Mouse (Mus musculus) heart, embryonic 13.5 days (tissue): ENCODE measurements around the gene Dbi. TPM values are rescaled to one million over a fixed set of nuclear protein-coding genes. Genes with fewer than 3 reads are reported as not detected.

ENCODE experiments used
- ATAC-seq: fragments of 200-750 bp; cut with Nextera tagmentation; 2 replicates; pipeline ENCODE4 v1.8.0; 2017; ENCODE audit warnings: moderate TSS enrichment; ENCODE audit not compliant: insufficient number of reproducible peaks, low FRiP score, low TSS enrichment; ENCODE audit errors: extremely low read depth
- H3K27ac ChIP-seq: fragments of 300-500 bp; sonication (generic); replicated peaks from 2 replicates; pipeline ENCODE4 v1.5.1; 2015; ENCODE audit warnings: moderate library complexity, mild to moderate bottlenecking, inconsistent platforms
- H3K27me3 ChIP-seq: fragments of 300-500 bp; sonication (generic); replicated peaks from 2 replicates; pipeline ENCODE4 v1.6.1; 2015; ENCODE audit warnings: mild to moderate bottlenecking, inconsistent platforms
- H3K36me3 ChIP-seq: fragments of 300-500 bp; sonication (generic); 2 replicates; pipeline ENCODE4 v1.6.1; 2015; ENCODE audit warnings: mild to moderate bottlenecking, inconsistent platforms
- H3K4me1 ChIP-seq: fragments of 300-500 bp; sonication (generic); 2 replicates; pipeline ENCODE4 v1.6.1; 2015; ENCODE audit warnings: inconsistent platforms
- H3K4me2 ChIP-seq: fragments of 300-500 bp; sonication (generic); 2 replicates; pipeline ENCODE4 v1.6.1; 2015; ENCODE audit warnings: inconsistent platforms, mild to moderate bottlenecking, moderate library complexity
- H3K4me3 ChIP-seq: fragments of 300-500 bp; sonication (generic); 2 replicates; pipeline ENCODE4 v1.5.1; 2015; ENCODE audit warnings: moderate library complexity, mild to moderate bottlenecking, inconsistent platforms
- H3K9ac ChIP-seq: fragments of 300-500 bp; sonication (generic); 2 replicates; pipeline ENCODE4 v1.6.1; 2015; ENCODE audit warnings: inconsistent platforms, mild to moderate bottlenecking, moderate library complexity
- H3K9me3 ChIP-seq: fragments of 300-500 bp; sonication (generic); 2 replicates; pipeline ENCODE4 v1.6.1; 2016; ENCODE audit warnings: inconsistent platforms
- WGBS: fragments of 180-500 bp; shearing (Covaris S2); methylation state at CpG from one replicate; pipeline ENCODE4 v1.1.7; 2015; ENCODE audit warnings: mixed read lengths; 5-methylcytosine and 5-hydroxymethylcytosine counted together
- polyA plus RNA-seq: library from polyadenylated mRNA; unstranded; fragments of >200 nt; fragmentation: Nextera tagmentation; extraction: Ambion mirVana; gene quantifications from 2 replicates; pipeline ENCODE4 v1.2.1, GENCODE M21; 2015

The Dbi gene
- polyA plus RNA-seq, 1 experiment from 2014 or later, result 621 TPM

GRCm38 (mm10) chr1:120120141-120120968, 523 bp downstream of the Dbi start:
- Histone ChIP-seq H3K4me1 (peaks cover 61% of the 10 kb centered on the region), H3K4me2 (peak overlapping the region; percentile 83), H3K4me3 (peak overlapping the region; percentile 67), H3K27me3 (no peaks in the 10 kb centered on the region), H3K9ac (peak overlapping the region; percentile 86), H3K27ac (peak overlapping the region; percentile 94), H3K36me3 (peaks cover 39% of the 10 kb centered on the region), H3K9me3 (no peaks in the 10 kb centered on the region)
- 1% methylated on average over 24 of the region's 24 CpGs for WGBS
- ATAC-seq, result peak; percentile 20; the same call in 1 of the 2 replicates

- peaks cover 49% of the 10 kb centered on the region for H3K36me3 ChIP-seq
- H3K27ac ChIP-seq, result peak overlapping the region; percentile 94
- no peak for ATAC-seq
- peak overlapping the region; percentile 86 for H3K9ac ChIP-seq
- peak overlapping the region; percentile 83 for H3K4me2 ChIP-seq
- no peaks in the 10 kb centered on the region for H3K27me3 ChIP-seq
- peak overlapping the region; percentile 67 for H3K4me3 ChIP-seq
- 69% methylated on average over 4 of the region's 4 CpGs for WGBS
- peaks cover 4% of the 10 kb centered on the region for H3K9me3 ChIP-seq
- peaks cover 60% of the 10 kb centered on the region for H3K4me1 ChIP-seq
Measured at GRCm38 (mm10) chr1:120119389-120119788, 1.5 kb downstream of the Dbi start.

GRCm38 (mm10) chr1:120118854-120119253, 2.0 kb downstream of the Dbi start:
- ATAC-seq, result no peak
- Histone ChIP-seq H3K9me3 (peaks cover 7% of the 10 kb centered on the region), H3K36me3 (peaks cover 54% of the 10 kb centered on the region), H3K4me3 (peak overlapping the region; percentile 67; the same call in 1 of the 2 replicates), H3K9ac (peak overlapping the region; percentile 86), H3K27ac (no peak overlapping the region), H3K4me2 (peak overlapping the region; percentile 83), H3K27me3 (no peaks in the 10 kb centered on the region), H3K4me1 (peaks cover 60% of the 10 kb centered on the region)
- WGBS, result 83% methylated on average over 2 of the region's 2 CpGs

DNA sequence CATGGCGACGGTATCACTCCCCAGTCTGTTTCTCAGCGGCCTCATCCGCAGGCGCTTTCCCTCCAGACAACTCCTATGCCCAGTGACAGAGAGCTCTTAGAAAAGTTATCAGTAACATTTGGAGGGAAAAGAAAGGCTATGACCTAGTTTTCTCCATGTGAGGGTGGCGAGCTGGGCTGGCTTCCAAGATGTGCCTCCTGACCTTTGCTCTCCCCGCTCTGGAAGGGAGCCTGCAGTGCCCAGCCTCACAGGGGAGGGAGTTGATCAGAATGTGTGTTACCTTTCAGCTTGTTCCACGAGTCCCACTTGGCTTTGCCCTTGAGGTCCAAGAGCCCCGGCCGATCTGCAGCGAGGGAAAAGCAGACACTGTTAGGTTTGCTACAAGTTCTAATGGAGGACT, 4.8 kb downstream of the Dbi start:
- H3K4me3 ChIP-seq, result no peak overlapping the region
- H3K27ac ChIP-seq, result peak overlapping the region; percentile 81
- H3K4me2 ChIP-seq, result no peak overlapping the region
- 0 out of 2 replicates have a peak overlapping the region, but pooled peaks have one; percentile 50 for H3K9ac ChIP-seq
- ATAC-seq, result no peak
- peaks cover 49% of the 10 kb centered on the region for H3K4me1 ChIP-seq
- H3K36me3 ChIP-seq, result peaks cover 80% of the 10 kb centered on the region
- no peaks in the 10 kb centered on the region for H3K27me3 ChIP-seq
- H3K9me3 ChIP-seq, result peaks cover 7% of the 10 kb centered on the region
- WGBS, result 56% methylated on average over 11 of the region's 11 CpGs

DNA sequence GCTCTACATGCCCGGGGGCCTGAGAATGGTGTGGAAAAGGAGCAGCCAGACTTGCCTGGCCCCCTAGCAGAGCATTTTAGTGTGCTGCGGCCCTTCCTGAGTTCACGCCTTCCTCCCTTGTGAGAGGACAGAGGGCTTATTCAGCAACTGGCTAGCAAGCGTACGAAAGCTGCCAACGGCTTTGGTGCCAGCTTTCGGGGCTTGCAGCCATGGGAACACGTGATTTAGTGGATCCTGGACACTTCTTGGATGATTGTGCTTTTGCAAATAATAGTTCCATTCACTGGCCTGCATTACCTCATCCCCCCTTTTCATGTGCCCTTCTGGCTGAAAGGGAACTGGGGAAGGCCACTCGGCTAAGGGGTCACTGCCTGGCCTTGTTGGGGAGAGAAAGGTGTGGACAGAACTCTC, 5.2 kb downstream of the Dbi start:
- peaks cover 49% of the 10 kb centered on the region for H3K4me1 ChIP-seq
- H3K4me3 ChIP-seq, result no peak overlapping the region
- no peak for ATAC-seq
- peaks cover 80% of the 10 kb centered on the region for H3K36me3 ChIP-seq
- no peaks in the 10 kb centered on the region for H3K27me3 ChIP-seq
- no peak overlapping the region for H3K9ac ChIP-seq
- H3K9me3 ChIP-seq, result peaks cover 7% of the 10 kb centered on the region
- peak overlapping the region; percentile 81 for H3K27ac ChIP-seq
- H3K4me2 ChIP-seq, result no peak overlapping the region
- 72% methylated on average over 9 of the region's 9 CpGs for WGBS

DNA sequence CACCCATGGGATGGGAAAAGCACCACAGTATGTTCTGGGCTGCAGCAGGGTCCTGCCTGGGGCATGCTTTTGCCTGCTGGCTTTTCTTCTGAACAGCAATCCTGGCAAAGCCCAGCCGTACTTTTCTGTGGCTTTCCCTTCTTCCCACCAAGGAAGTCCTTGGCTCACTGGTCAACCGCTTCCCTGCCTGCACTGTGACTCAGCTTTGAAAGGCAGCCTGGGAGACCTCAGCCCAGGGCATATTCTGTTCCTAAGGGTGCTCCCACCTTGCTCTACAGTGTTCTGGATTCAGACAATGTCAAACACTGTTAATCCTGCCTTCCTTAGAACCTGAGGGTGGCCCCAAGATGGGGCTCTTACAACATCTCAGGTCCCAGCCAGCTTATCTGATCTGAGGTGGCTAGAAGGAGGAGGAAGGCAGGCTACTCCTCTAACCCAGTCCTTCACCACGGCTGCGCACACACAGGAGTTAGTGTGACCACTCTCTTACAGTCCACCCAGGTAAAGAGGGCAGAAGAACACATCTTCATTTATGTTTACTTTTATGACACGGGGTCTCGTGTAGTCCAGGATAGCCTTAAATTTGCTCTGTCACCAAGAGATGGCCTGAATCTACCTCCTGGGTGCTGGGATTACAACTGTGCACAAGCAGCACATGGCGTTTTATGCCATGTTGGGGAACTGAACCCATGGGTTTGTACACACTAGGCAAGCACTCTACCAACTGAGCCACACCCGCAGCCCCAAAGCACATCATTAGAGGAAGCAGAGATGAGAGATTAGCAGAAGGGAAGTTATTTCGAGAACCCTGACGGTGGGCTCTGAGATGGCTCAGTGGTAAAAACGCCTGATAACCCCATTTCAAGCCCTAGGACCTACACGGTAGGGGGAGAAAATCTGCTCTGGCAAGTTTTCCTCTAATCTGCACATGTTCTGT, 8.4 kb downstream of the Dbi start:
- no peak overlapping the region for H3K4me2 ChIP-seq
- H3K4me3 ChIP-seq, result no peak overlapping the region
- WGBS, result 72% methylated on average over 12 of the region's 12 CpGs
- H3K9me3 ChIP-seq, result peaks cover 7% of the 10 kb centered on the region
- no peak overlapping the region for H3K27ac ChIP-seq
- no peaks in the 10 kb centered on the region for H3K27me3 ChIP-seq
- no peak overlapping the region for H3K9ac ChIP-seq
- peaks cover 59% of the 10 kb centered on the region for H3K36me3 ChIP-seq
- H3K4me1 ChIP-seq, result peaks cover 22% of the 10 kb centered on the region
- no peak for ATAC-seq

DNA sequence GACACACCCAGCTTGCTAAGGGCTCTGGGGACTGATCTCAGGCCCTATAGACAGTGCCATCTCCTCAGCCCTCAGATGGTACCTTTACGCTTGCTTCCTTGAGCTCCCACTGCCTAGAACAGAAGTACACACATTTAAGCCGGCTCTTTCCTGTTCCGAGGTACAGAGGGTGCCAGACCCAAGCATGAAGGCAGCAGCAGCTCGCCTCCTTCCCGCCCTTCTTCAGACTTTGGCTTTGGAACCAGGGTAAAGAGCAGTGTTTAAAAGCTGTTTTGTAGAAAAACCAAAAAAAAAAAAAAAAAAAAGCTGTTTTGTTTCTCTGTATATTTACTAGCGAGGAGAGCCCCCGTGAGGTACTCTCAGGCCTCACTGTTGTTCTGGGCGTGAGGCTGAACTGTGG, 9.1 kb downstream of the Dbi start:
- WGBS, result 83% methylated on average over 8 of the region's 8 CpGs
- H3K9me3 ChIP-seq, result peaks cover 7% of the 10 kb centered on the region

DNA sequence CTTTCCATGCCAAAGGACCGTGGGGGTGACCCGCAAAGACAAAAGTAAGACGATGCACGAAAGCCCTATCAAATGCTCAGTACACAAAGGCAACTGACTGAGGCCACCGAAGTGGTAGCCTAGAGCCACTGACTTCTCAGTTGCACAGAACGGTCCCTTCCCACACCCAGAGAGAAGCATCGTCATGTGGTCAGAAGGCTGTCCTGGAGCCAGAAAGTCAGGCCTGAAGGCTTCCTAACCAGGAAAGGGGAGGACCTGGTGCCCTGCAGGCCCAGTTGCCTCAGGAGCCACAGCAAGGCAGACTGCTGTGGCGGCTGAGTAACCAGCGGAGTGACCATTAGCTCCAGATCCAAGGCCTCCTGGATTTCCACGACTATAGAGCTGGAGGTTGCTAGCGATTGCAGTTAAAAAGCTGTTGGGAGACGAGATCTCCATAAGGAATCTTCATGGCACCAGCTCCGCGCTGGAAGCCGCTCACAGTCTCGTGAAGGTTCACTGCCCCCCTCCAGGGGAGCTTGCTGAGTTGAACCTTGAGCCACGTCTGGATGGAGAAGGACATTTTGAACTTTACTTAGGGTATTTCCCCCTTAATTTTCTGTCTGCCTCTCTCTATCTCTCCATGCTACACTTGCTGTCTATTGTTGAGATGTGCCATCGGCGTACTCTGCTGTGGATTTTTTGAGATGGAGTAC, 11.0 kb downstream of the Dbi start:
- WGBS, result 84% methylated on average over 19 of the region's 19 CpGs
- H3K4me1 ChIP-seq, result no peaks in the 10 kb centered on the region

More for the DNA sequence above, 9.1 kb downstream of the Dbi start:
- no peaks in the 10 kb centered on the region for H3K27me3 ChIP-seq
- ATAC-seq, result no peak
- H3K9ac ChIP-seq, result no peak overlapping the region
- no peak overlapping the region for H3K4me3 ChIP-seq
- peaks cover 53% of the 10 kb centered on the region for H3K36me3 ChIP-seq
- no peak overlapping the region for H3K27ac ChIP-seq
- H3K4me2 ChIP-seq, result no peak overlapping the region
- peaks cover 15% of the 10 kb centered on the region for H3K4me1 ChIP-seq

GRCm38 (mm10) chr1:120105556-120105959, 15.3 kb downstream of the Dbi start:
- ATAC-seq, result no peak
- no peak overlapping the region for H3K4me2 ChIP-seq
- H3K27ac ChIP-seq, result no peak overlapping the region
- no peak overlapping the region for H3K9ac ChIP-seq
- no peaks in the 10 kb centered on the region for H3K27me3 ChIP-seq
- H3K36me3 ChIP-seq, result no peaks in the 10 kb centered on the region
- no peaks in the 10 kb centered on the region for H3K4me1 ChIP-seq
- no peaks in the 10 kb centered on the region for H3K9me3 ChIP-seq
- H3K4me3 ChIP-seq, result no peak overlapping the region
- 58% methylated on average over 5 of the region's 5 CpGs for whole genome bisulfite sequencing

More for the DNA sequence above, 11.0 kb downstream of the Dbi start:
- Histone ChIP-seq H3K4me2 (no peak overlapping the region), H3K27ac (no peak overlapping the region), H3K27me3 (no peaks in the 10 kb centered on the region), H3K4me3 (no peak overlapping the region), H3K9me3 (peaks cover 7% of the 10 kb centered on the region), H3K9ac (no peak overlapping the region), H3K36me3 (peaks cover 36% of the 10 kb centered on the region)
- ATAC-seq, result no peak

DNA sequence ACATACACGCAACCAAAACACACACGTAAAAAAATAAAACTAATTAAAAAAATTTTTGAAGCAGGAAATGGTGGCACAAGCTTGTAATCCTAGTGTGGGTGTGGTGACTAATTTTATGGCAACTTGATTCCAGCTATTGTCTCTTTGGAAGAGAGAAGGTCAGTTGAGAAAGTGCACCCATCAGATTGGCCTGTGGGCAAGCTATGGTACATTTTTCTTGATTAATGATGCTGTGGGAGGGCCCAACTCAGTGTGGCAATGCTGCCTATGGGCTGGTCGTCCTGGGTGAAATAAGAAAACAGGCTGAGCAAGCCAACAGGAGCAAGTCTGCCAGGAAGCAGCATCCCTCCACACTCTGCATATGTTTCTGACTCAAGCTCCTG, 19.7 kb downstream of the Dbi start:
- no peak for ATAC-seq
- WGBS, result 74% methylated on average over 3 of the region's 3 CpGs
- Histone ChIP-seq H3K36me3 (no peaks in the 10 kb centered on the region), H3K4me2 (no peak overlapping the region), H3K9me3 (no peaks in the 10 kb centered on the region), H3K4me3 (no peak overlapping the region), H3K4me1 (no peaks in the 10 kb centered on the region), H3K9ac (no peak overlapping the region), H3K27ac (no peak overlapping the region), H3K27me3 (no peaks in the 10 kb centered on the region)
